Mouse (Mus musculus): Measurements from ENCODE around the gene Ndufa3.
"Not testable (repeated sequence)": the region's sequence is repeated elsewhere in the genome, so short reads cannot be mapped to it uniquely, and the experiment has no call there.

DNA sequence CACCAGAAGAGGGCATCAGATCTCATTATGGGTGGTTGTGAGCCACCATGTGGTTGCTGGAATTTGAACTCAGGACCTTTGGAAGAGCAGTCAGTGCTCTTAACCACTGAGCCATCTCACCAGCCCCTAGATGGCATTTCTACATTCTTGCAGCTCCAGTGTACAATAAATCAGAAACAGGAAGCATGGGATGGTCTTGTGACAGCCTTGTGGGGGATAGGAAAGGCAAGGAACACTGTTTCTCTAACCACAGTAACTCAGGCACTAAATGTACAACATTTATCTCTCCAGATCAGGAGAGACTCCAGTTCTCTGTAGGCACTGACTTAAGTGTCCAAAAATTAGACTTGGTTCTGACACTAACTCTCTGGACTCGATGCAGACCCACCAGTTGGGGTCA is 19.4 kb upstream of the Ndufa3 start:
- TF ChIP-seq POLR2A, CTCF (IDR thresholded peaks at IDR 0.05; ENCODE audit: insufficient read depth, low read depth, low read length): not testable (repeated sequence)
